ENCODE assay signal across 12 mouse cellular contexts in the genomic region with DNA sequence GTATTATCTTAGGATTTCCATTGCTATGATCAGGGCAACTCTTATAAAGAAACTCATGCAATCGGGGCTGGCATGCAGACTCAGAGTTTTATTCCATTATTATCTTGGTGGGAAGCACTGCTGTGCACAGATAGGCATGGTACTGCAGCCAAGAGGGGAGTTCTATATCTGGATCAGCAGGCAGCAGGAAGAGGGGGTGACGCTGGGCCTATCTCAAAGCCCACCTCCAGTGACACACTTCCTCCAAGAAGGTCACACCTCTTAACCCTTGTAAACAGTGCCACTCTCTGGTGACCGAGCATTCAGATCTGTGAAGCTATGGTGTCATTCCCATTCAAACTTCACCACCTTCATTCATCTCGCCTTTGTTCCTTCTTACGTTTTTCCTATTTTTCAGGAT.
DNase-seq lines count a peak whose midpoint lies in the region; ATAC-seq lines count a peak whose summit lies in the region.
"Had no signal": no experiment of that assay in that cellular context is flagged by ENCODE, and none has a peak within 500 bp of the region (broad histone marks: within the 10 kb centered on the region; RNA-seq: fewer than 3 reads in every experiment).

No protein-coding gene starts in this region.

- H3K27ac ChIP-seq in forebrain, embryonic 12.5 days: no peak overlapping the region
- H3K27ac ChIP-seq: hindbrain, embryonic 13.5 days had no signal

- 79% methylated on average over 5 of the region's 5 CpGs for WGBS in forebrain, embryonic 12.5 days

- H3K4me2 ChIP-seq in forebrain, embryonic 12.5 days: no peak overlapping the region
- H3K4me2 ChIP-seq: hindbrain, embryonic 13.5 days; lung, embryonic 14.5 days had no signal

- H3K36me3 ChIP-seq in forebrain, embryonic 12.5 days (replicated peaks): no peaks in the 10 kb centered on the region
- H3K36me3 ChIP-seq: hindbrain, embryonic 13.5 days had no signal

- DNase-seq in adrenal gland, postnatal 14 days: peak; percentile 7
- no peak for DNase-seq in adrenal gland, postnatal 10 days
- peak; percentile 35 for DNase-seq in layer of hippocampus, adult 11-12 months (ENCODE audit: low spot score)
- no peak for DNase-seq in layer of hippocampus, postnatal 36 days
- peak; percentile 31 for DNase-seq in heart, postnatal 4 days
- DNase-seq in thymus, postnatal 0 days (ENCODE audit: low spot score): peak; percentile 60
- DNase-seq in frontal cortex, adult 2 months (ENCODE audit: extremely low spot score in 1 of 2, low spot score in 1 of 2): no peak
- DNase-seq: lung, embryonic 14.5 days; spleen, adult 18-20 months had no signal

- H3K4me3 ChIP-seq in forebrain, embryonic 12.5 days (replicated peaks): no peak overlapping the region
- H3K4me3 ChIP-seq: hindbrain, embryonic 13.5 days had no signal

- no peaks in the 10 kb centered on the region for H3K4me1 ChIP-seq in forebrain, embryonic 12.5 days
- H3K4me1 ChIP-seq: hindbrain, embryonic 13.5 days had no signal

- no peak for ATAC-seq in forebrain, embryonic 12.5 days (ENCODE audit: low FRiP score)
- ATAC-seq: forebrain, embryonic 14.5 days had no signal

- H3K9me3 ChIP-seq in forebrain, embryonic 12.5 days: no peaks in the 10 kb centered on the region
- H3K9me3 ChIP-seq: hindbrain, embryonic 13.5 days had no signal

- H3K27me3 ChIP-seq in forebrain, embryonic 12.5 days: no peaks in the 10 kb centered on the region
- H3K27me3 ChIP-seq: hindbrain, embryonic 13.5 days had no signal

- no peak overlapping the region for H3K9ac ChIP-seq in forebrain, embryonic 12.5 days
- H3K9ac ChIP-seq: hindbrain, embryonic 13.5 days; lung, embryonic 14.5 days had no signal

Comparison
In these comparisons a context has a peak if more than half of its experiments do, and no peak if none do; other contexts are left out.
1. DNase-seq: peak in adrenal gland, postnatal 14 days (single experiment), layer of hippocampus, adult 11-12 months (single experiment), heart, postnatal 4 days (single experiment) and thymus, postnatal 0 days (single experiment); none in adrenal gland, postnatal 10 days (single experiment), layer of hippocampus, postnatal 36 days (0 of 2) and frontal cortex, adult 2 months (0 of 2).